Comparison of ENCODE assay signal across 8 mouse cellular contexts in genomic region chr17:27513916-27514762, GRCm38 (mm10). TPM values are rescaled to one million over a fixed set of nuclear protein-coding genes. Genes with fewer than 3 reads are reported as not detected.
DNase-seq lines count a peak whose midpoint lies in the region; ATAC-seq and TF ChIP-seq lines count a peak whose summit lies in the region.
"Had no signal": no experiment of that assay in that cellular context is flagged by ENCODE, and none has a peak within 500 bp of the region (broad histone marks: within the 10 kb centered on the region; RNA-seq: fewer than 3 reads in every experiment).

No protein-coding gene starts in this region.

- no peak for TF ChIP-seq EP300 in stomach, postnatal 0 days (optimal IDR thresholded peaks at IDR 0.05)

- ATAC-seq in lung, embryonic 14.5 days (ENCODE audit: insufficient read depth): no peak
- ATAC-seq in forebrain, embryonic 11.5 days (replicated peaks; ENCODE audit: low FRiP score): no peak
- ATAC-seq in limb, embryonic 11.5 days (ENCODE audit: insufficient number of reproducible peaks, low FRiP score, low TSS enrichment, low read depth): no peak
- no peak for ATAC-seq in stomach, postnatal 0 days (ENCODE audit: low FRiP score, low TSS enrichment)

- peak; percentile 38 for DNase-seq in lung, embryonic 14.5 days
- no peak for DNase-seq in lung, postnatal 4 days
- DNase-seq in forebrain, embryonic 11.5 days (ENCODE audit: low spot score): no peak
- no peak for DNase-seq in limb, embryonic 11.5 days (ENCODE audit: low spot score)
- DNase-seq in stomach, postnatal 0 days (ENCODE audit: low spot score): no peak
- no peak for DNase-seq in T-cell, adult 2 months (ENCODE audit: low spot score)
- DNase-seq in gastrocnemius, postnatal 4 days (ENCODE audit: low spot score in 2 of 2): no peak
- DNase-seq: liver, embryonic 13.5 days had no signal

- no peak overlapping the region for H3K4me2 ChIP-seq in lung, embryonic 14.5 days
- H3K4me2 ChIP-seq in forebrain, embryonic 11.5 days (ENCODE audit: low read depth, low read length, severe bottlenecking): peak overlapping the region; percentile 97
- H3K4me2 ChIP-seq in limb, embryonic 11.5 days (ENCODE audit: low read depth, severe bottlenecking): peak overlapping the region; percentile 99
- H3K4me2 ChIP-seq in stomach, postnatal 0 days (replicated peaks; ENCODE audit: low read depth): 0 out of 2 replicates have a peak overlapping the region, but pooled peaks have one; percentile 93

- H3K4me1 ChIP-seq in lung, embryonic 14.5 days (ENCODE audit: insufficient read depth): no peaks in the 10 kb centered on the region
- peaks cover 23% of the 10 kb centered on the region for H3K4me1 ChIP-seq in forebrain, embryonic 11.5 days (replicated peaks; ENCODE audit: control insufficient read depth, insufficient read depth, low read length)
- H3K4me1 ChIP-seq in limb, embryonic 11.5 days (ENCODE audit: control insufficient read depth, insufficient read depth, low read length): peaks cover 13% of the 10 kb centered on the region
- H3K4me1 ChIP-seq in stomach, postnatal 0 days (replicated peaks; ENCODE audit: control insufficient read depth, insufficient read depth): 0 out of 2 replicates have a peak, but pooled peaks cover 2% of the 10 kb centered on the region

- 29% methylated on average over 27 of the region's 27 CpGs for WGBS in lung, embryonic 14.5 days
- 30% methylated on average over 27 of the region's 27 CpGs for WGBS in forebrain, embryonic 11.5 days
- whole genome bisulfite sequencing in limb, embryonic 11.5 days: 34% methylated on average over 27 of the region's 27 CpGs
- WGBS in stomach, postnatal 0 days: 38% methylated on average over 27 of the region's 27 CpGs

- H3K4me3 ChIP-seq in lung, embryonic 14.5 days (ENCODE audit: low read depth, low read length): peak overlapping the region; percentile 58; the same call in 1 of the 2 replicates
- peak overlapping the region; percentile 58 for H3K4me3 ChIP-seq in forebrain, embryonic 11.5 days (ENCODE audit: low read depth, low read length)
- H3K4me3 ChIP-seq in limb, embryonic 11.5 days (ENCODE audit: low read depth, low read length): no peak overlapping the region
- H3K4me3 ChIP-seq in stomach, postnatal 0 days (ENCODE audit: low read depth, low read length): no peak overlapping the region

- peaks cover 85% of the 10 kb centered on the region for H3K27me3 ChIP-seq in lung, embryonic 14.5 days (ENCODE audit: insufficient read depth, low read length)
- H3K27me3 ChIP-seq in forebrain, embryonic 11.5 days (ENCODE audit: control insufficient read depth, insufficient read depth, low read length): peaks cover 52% of the 10 kb centered on the region
- H3K27me3 ChIP-seq in limb, embryonic 11.5 days (ENCODE audit: control insufficient read depth, insufficient read depth, low read length): peaks cover 65% of the 10 kb centered on the region
- H3K27me3 ChIP-seq in stomach, postnatal 0 days (ENCODE audit: control insufficient read depth, insufficient read depth, low read length): peaks cover 23% of the 10 kb centered on the region

- H3K36me3 ChIP-seq in lung, embryonic 14.5 days (ENCODE audit: insufficient read depth): no peaks in the 10 kb centered on the region
- H3K36me3 ChIP-seq in forebrain, embryonic 11.5 days (ENCODE audit: control insufficient read depth, insufficient read depth, low read length): no peaks in the 10 kb centered on the region
- H3K36me3 ChIP-seq in limb, embryonic 11.5 days (ENCODE audit: control insufficient read depth, insufficient read depth, low read length): no peaks in the 10 kb centered on the region
- no peaks in the 10 kb centered on the region for H3K36me3 ChIP-seq in stomach, postnatal 0 days (ENCODE audit: control insufficient read depth, insufficient read depth, low read length)
- H3K36me3 ChIP-seq: liver, embryonic 13.5 days had no signal

- H3K9me3 ChIP-seq in lung, embryonic 14.5 days (ENCODE audit: low read depth, low read length): no peaks in the 10 kb centered on the region
- H3K9me3 ChIP-seq in forebrain, embryonic 11.5 days (ENCODE audit: control insufficient read depth, low read length): no peaks in the 10 kb centered on the region
- no peaks in the 10 kb centered on the region for H3K9me3 ChIP-seq in limb, embryonic 11.5 days (ENCODE audit: control insufficient read depth, low read length)
- H3K9me3 ChIP-seq in stomach, postnatal 0 days (ENCODE audit: control insufficient read depth, low read length): no peaks in the 10 kb centered on the region
- H3K9me3 ChIP-seq: liver, embryonic 13.5 days had no signal

- H3K27ac ChIP-seq in lung, embryonic 14.5 days (ENCODE audit: low read depth): no peak overlapping the region
- H3K27ac ChIP-seq in forebrain, embryonic 11.5 days (ENCODE audit: low read depth, low read length): no peak overlapping the region
- no peak overlapping the region for H3K27ac ChIP-seq in limb, embryonic 11.5 days (replicated peaks; ENCODE audit: low read depth, low read length)
- no peak overlapping the region for H3K27ac ChIP-seq in stomach, postnatal 0 days (replicated peaks)
- H3K27ac ChIP-seq: liver, embryonic 13.5 days had no signal

- peak; percentile 61 for TF ChIP-seq CTCF in lung, embryonic 14.5 days (IDR thresholded peaks at IDR 0.05; ENCODE audit: low read depth)
- TF ChIP-seq CTCF in stomach, postnatal 0 days (IDR thresholded peaks at IDR 0.05; ENCODE audit: low read depth): peak; percentile 57

- H3K9ac ChIP-seq in lung, embryonic 14.5 days: no peak overlapping the region
- H3K9ac ChIP-seq in forebrain, embryonic 11.5 days (ENCODE audit: low read length): no peak overlapping the region
- H3K9ac ChIP-seq in limb, embryonic 11.5 days (ENCODE audit: low read length): no peak overlapping the region
- H3K9ac ChIP-seq in stomach, postnatal 0 days (ENCODE audit: low read length): no peak overlapping the region
- H3K9ac ChIP-seq: liver, embryonic 13.5 days had no signal

RNA-seq across cellular contexts. Expression of gene Grm4, which starts 7.1 kb away (rescaled TPM):
- polyA plus RNA-seq in lung, embryonic 14.5 days (2014; fragmentation: Nextera tagmentation; extraction: Ambion mirVana): 0.05 and 0.11 TPM in 2 replicates
- 0.99 and 1.3 TPM in 2 replicates for polyA plus RNA-seq in forebrain, embryonic 11.5 days (2014; fragmentation: Nextera tagmentation; extraction: Ambion mirVana)
- polyA plus RNA-seq in limb, embryonic 11.5 days (2014; fragmentation: Nextera tagmentation; extraction: Ambion mirVana): 0.21 and 0.23 TPM in 2 replicates
- polyA plus RNA-seq in stomach, postnatal 0 days (2015; fragmentation: Nextera tagmentation; extraction: Ambion mirVana): 0.16 TPM in 2 replicates
- under 1 TPM; 0.29 to 0.39 TPM for total RNA-seq in gastrocnemius, postnatal 4 days (2021)
- polyA plus RNA-seq: liver, embryonic 13.5 days had no signal

RNA-seq across cellular contexts. Expression of gene Hmga1, which starts 42.2 kb away (rescaled TPM):
- 295 and 329 TPM in 2 replicates for polyA plus RNA-seq in lung, embryonic 14.5 days (2014; fragmentation: Nextera tagmentation; extraction: Ambion mirVana)
- 427 and 461 TPM in 2 replicates for polyA plus RNA-seq in forebrain, embryonic 11.5 days (2014; fragmentation: Nextera tagmentation; extraction: Ambion mirVana)
- 653 and 658 TPM in 2 replicates for polyA plus RNA-seq in limb, embryonic 11.5 days (2014; fragmentation: Nextera tagmentation; extraction: Ambion mirVana)
- 71.1 and 78.4 TPM in 2 replicates for polyA plus RNA-seq in stomach, postnatal 0 days (2015; fragmentation: Nextera tagmentation; extraction: Ambion mirVana)
- 10 to 100 TPM; 48.5 to 51.3 TPM for total RNA-seq in gastrocnemius, postnatal 4 days (2021)

RNA-seq across cellular contexts. Expression of gene AI413582, which starts 51.4 kb away (rescaled TPM):
- polyA plus RNA-seq in lung, embryonic 14.5 days (2014; fragmentation: Nextera tagmentation; extraction: Ambion mirVana): 17.6 and 21.8 TPM in 2 replicates
- 14.6 and 16.7 TPM in 2 replicates for polyA plus RNA-seq in forebrain, embryonic 11.5 days (2014; fragmentation: Nextera tagmentation; extraction: Ambion mirVana)
- 11.0 and 11.4 TPM in 2 replicates for polyA plus RNA-seq in limb, embryonic 11.5 days (2014; fragmentation: Nextera tagmentation; extraction: Ambion mirVana)
- polyA plus RNA-seq in stomach, postnatal 0 days (2015; fragmentation: Nextera tagmentation; extraction: Ambion mirVana): 37.1 and 37.7 TPM in 2 replicates
- 1 to 10 TPM; 5.4 to 7.0 TPM for total RNA-seq in gastrocnemius, postnatal 4 days (2021)

Comparison
In these comparisons a context has a peak if more than half of its experiments do, and no peak if none do; other contexts are left out.
1. H3K4me3 ChIP-seq: peak in lung, embryonic 14.5 days (single experiment) and forebrain, embryonic 11.5 days (single experiment); none in limb, embryonic 11.5 days (single experiment) and stomach, postnatal 0 days (single experiment).